Comparison of ENCODE assay signal across 8 mouse cellular contexts in the genomic region with DNA sequence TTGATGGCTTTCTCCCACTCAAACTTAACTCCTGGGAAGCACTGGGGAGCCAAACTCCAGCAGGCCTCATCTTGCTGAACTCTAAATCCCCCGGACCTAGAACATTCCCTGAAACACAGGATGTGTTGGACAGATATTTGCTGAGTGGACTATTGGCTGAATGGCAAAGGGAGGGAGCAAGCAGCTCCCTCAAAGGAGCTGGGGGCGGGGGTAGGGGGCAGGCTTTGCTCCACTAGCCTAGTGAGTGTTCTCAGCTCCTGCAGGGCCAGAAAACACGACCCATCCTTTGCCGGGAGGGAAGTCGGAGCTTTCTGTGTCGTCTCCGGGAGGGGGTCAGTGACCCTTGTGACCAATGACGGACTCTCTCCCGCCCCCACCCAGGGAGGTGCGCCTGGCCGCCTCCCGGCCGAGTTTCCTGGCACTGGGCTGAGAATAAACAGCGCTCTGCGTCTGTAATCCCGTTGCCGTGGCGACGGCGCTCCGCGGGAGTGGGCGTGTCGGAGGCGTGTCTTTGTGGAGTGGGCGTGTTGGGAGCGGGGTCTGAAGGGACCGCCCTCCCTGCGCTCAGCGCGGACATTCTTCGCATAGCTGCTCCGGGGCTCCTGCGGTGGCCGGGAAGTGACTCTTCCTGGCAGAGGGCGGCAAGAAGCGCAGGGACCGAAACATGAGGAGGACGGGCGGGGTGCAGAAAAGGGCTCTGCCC. TPM values are rescaled to one million over a fixed set of nuclear protein-coding genes. Genes with fewer than 3 reads are reported as not detected.
A peak's percentile ranks its signal among the peaks of the same experiment; 100 is the strongest.
DNase-seq lines count a peak whose midpoint lies in the region; ATAC-seq and TF ChIP-seq lines count a peak whose summit lies in the region.

No protein-coding gene starts in this region.

- H3K27me3 ChIP-seq in heart, embryonic 12.5 days (replicated peaks) = peaks cover 19% of the 10 kb centered on the region
- no peaks in the 10 kb centered on the region for H3K27me3 ChIP-seq in kidney, postnatal 0 days (ENCODE audit: insufficient read depth, low read length)
- H3K27me3 ChIP-seq in liver, embryonic 11.5 days (replicated peaks; ENCODE audit: control insufficient read depth, insufficient read depth, low read length) = peaks cover 48% of the 10 kb centered on the region
- no peaks in the 10 kb centered on the region for H3K27me3 ChIP-seq in stomach, embryonic 14.5 days (ENCODE audit: control insufficient read depth, insufficient read depth, low read length)

- peaks cover 7% of the 10 kb centered on the region; the same call in 1 of the 2 replicates for H3K36me3 ChIP-seq in heart, embryonic 12.5 days
- H3K36me3 ChIP-seq in kidney, postnatal 0 days (ENCODE audit: insufficient read depth, low read length) = no peaks in the 10 kb centered on the region
- no peaks in the 10 kb centered on the region for H3K36me3 ChIP-seq in liver, embryonic 11.5 days (ENCODE audit: control insufficient read depth, insufficient read depth, low read length)
- peaks cover 7% of the 10 kb centered on the region; the same call in 1 of the 2 replicates for H3K36me3 ChIP-seq in stomach, embryonic 14.5 days (ENCODE audit: control insufficient read depth, insufficient read depth, low read length)

- peak; percentile 99 for DNase-seq in B cell, adult 2 months
- peak; percentile 93 for DNase-seq in brain, adult 2 months (ENCODE audit: low read depth, low spot score)
- DNase-seq in kidney, postnatal 0 days (ENCODE audit: low spot score) = peak; percentile 98
- DNase-seq in liver, embryonic 11.5 days (ENCODE audit: low spot score) = peak; percentile 99
- DNase-seq in naive thymus-derived CD4-positive, alpha-beta T cell, adult 2 months (ENCODE audit: low read depth) = peak; percentile 96

- ATAC-seq in erythroblast, adult 5-6 weeks (replicated peaks; ENCODE audit: low FRiP score, poor library complexity, severe bottlenecking) = peak; percentile 73
- ATAC-seq in heart, embryonic 12.5 days (ENCODE audit: insufficient number of reproducible peaks, low FRiP score) = peak; percentile 95
- peak; percentile 88 for ATAC-seq in kidney, postnatal 0 days (replicated peaks; ENCODE audit: low FRiP score, low read depth)
- peak; percentile 89 for ATAC-seq in liver, embryonic 11.5 days (replicated peaks; ENCODE audit: low FRiP score)
- peak; percentile 88 for ATAC-seq in stomach, embryonic 14.5 days (ENCODE audit: insufficient number of reproducible peaks, insufficient read depth, low FRiP score, low read depth)

- peak overlapping the region; percentile 70 for H3K9ac ChIP-seq in heart, embryonic 12.5 days
- 0 out of 2 replicates have a peak overlapping the region, but pooled peaks have one; percentile 19 for H3K9ac ChIP-seq in kidney, postnatal 0 days (ENCODE audit: low read depth, low read length)
- H3K9ac ChIP-seq in liver, embryonic 11.5 days (ENCODE audit: low read depth, low read length) = peak overlapping the region; percentile 43; the same call in 1 of the 2 replicates
- H3K9ac ChIP-seq in stomach, embryonic 14.5 days (replicated peaks; ENCODE audit: low read depth, low read length) = peak overlapping the region; percentile 28; the same call in 1 of the 2 replicates

- TF ChIP-seq CTCF in kidney, postnatal 0 days (IDR thresholded peaks at IDR 0.05; ENCODE audit: low read depth) = no peak

- peak overlapping the region; percentile 88 for H3K27ac ChIP-seq in heart, embryonic 12.5 days (ENCODE audit: poor library complexity, severe bottlenecking)
- H3K27ac ChIP-seq in kidney, postnatal 0 days = peak overlapping the region; percentile 89
- H3K27ac ChIP-seq in liver, embryonic 11.5 days (ENCODE audit: low read depth, low read length) = peak overlapping the region; percentile 90
- peak overlapping the region; percentile 97 for H3K27ac ChIP-seq in stomach, embryonic 14.5 days (ENCODE audit: low read length)

- H3K4me1 ChIP-seq in heart, embryonic 12.5 days (replicated peaks) = peaks cover 81% of the 10 kb centered on the region
- H3K4me1 ChIP-seq in kidney, postnatal 0 days (replicated peaks; ENCODE audit: insufficient read depth, low read length) = peaks cover 45% of the 10 kb centered on the region
- H3K4me1 ChIP-seq in liver, embryonic 11.5 days (replicated peaks; ENCODE audit: control insufficient read depth, insufficient read depth, low read length) = peaks cover 63% of the 10 kb centered on the region
- H3K4me1 ChIP-seq in stomach, embryonic 14.5 days (ENCODE audit: control insufficient read depth, insufficient read depth, low read length) = peaks cover 77% of the 10 kb centered on the region

- no peaks in the 10 kb centered on the region for H3K9me3 ChIP-seq in heart, embryonic 12.5 days (replicated peaks)
- no peaks in the 10 kb centered on the region for H3K9me3 ChIP-seq in kidney, postnatal 0 days (replicated peaks; ENCODE audit: low read length)
- no peaks in the 10 kb centered on the region for H3K9me3 ChIP-seq in liver, embryonic 11.5 days (ENCODE audit: control insufficient read depth, low read length)
- no peaks in the 10 kb centered on the region for H3K9me3 ChIP-seq in stomach, embryonic 14.5 days (ENCODE audit: control insufficient read depth, low read depth, low read length)

- peak overlapping the region; percentile 41 for H3K4me3 ChIP-seq in heart, embryonic 12.5 days
- H3K4me3 ChIP-seq in kidney, postnatal 0 days (replicated peaks; ENCODE audit: low read depth, low read length) = peak overlapping the region; percentile 10; the same call in 1 of the 2 replicates
- H3K4me3 ChIP-seq in liver, embryonic 11.5 days (ENCODE audit: low read depth, low read length) = peak overlapping the region; percentile 49
- H3K4me3 ChIP-seq in stomach, embryonic 14.5 days (ENCODE audit: low read depth, low read length) = peak overlapping the region; percentile 32

- H3K4me2 ChIP-seq in heart, embryonic 12.5 days = peak overlapping the region; percentile 88
- peak overlapping the region; percentile 66 for H3K4me2 ChIP-seq in kidney, postnatal 0 days (ENCODE audit: low read length)
- H3K4me2 ChIP-seq in liver, embryonic 11.5 days = peak overlapping the region; percentile 94
- peak overlapping the region; percentile 92 for H3K4me2 ChIP-seq in stomach, embryonic 14.5 days (replicated peaks; ENCODE audit: low read depth, low read length)

- WGBS in heart, embryonic 12.5 days = under 1% methylated on average over 40 of the region's 40 CpGs
- WGBS in kidney, postnatal 0 days = under 1% methylated on average over 40 of the region's 40 CpGs
- WGBS in liver, embryonic 11.5 days = under 1% methylated on average over 40 of the region's 40 CpGs
- under 1% methylated on average over 35 of the region's 40 CpGs for WGBS in stomach, embryonic 14.5 days

RNA-seq across cellular contexts. Expression of a gene that starts 6.6 kb away (rescaled TPM):
- 0.19 and 0.42 TPM in 2 replicates for total RNA-seq in erythroblast, adult 5-6 weeks (2015; ENCODE audit: low replicate concordance)
- 1.3 and 1.5 TPM in 2 replicates for total RNA-seq in erythroblast, adult 5-6 weeks (2017; ENCODE audit: low replicate concordance)
- polyA plus RNA-seq in heart, embryonic 12.5 days (2016; fragmentation: Nextera tagmentation; extraction: Ambion mirVana) = 7.1 and 8.0 TPM in 2 replicates
- polyA plus RNA-seq in kidney, postnatal 0 days (2015; fragmentation: Nextera tagmentation; extraction: Ambion mirVana) = 11.7 and 14.4 TPM in 2 replicates
- 3.7 and 4.6 TPM in 2 replicates for polyA plus RNA-seq in liver, embryonic 11.5 days (2014; fragmentation: Nextera tagmentation; extraction: Ambion mirVana)
- 9.2 and 11.5 TPM in 2 replicates for polyA plus RNA-seq in stomach, embryonic 14.5 days (2014; fragmentation: Nextera tagmentation; extraction: Ambion mirVana)

RNA-seq across cellular contexts. Expression of a gene that starts 22.9 kb away (rescaled TPM):
- total RNA-seq in erythroblast, adult 5-6 weeks (2015; ENCODE audit: low replicate concordance) = 9.2 and 14.6 TPM in 2 replicates
- 20.8 and 32.9 TPM in 2 replicates for total RNA-seq in erythroblast, adult 5-6 weeks (2017; ENCODE audit: low replicate concordance)
- polyA plus RNA-seq in heart, embryonic 12.5 days (2016; fragmentation: Nextera tagmentation; extraction: Ambion mirVana) = 28.9 and 29.6 TPM in 2 replicates
- polyA plus RNA-seq in kidney, postnatal 0 days (2015; fragmentation: Nextera tagmentation; extraction: Ambion mirVana) = 29.6 and 32.0 TPM in 2 replicates
- polyA plus RNA-seq in liver, embryonic 11.5 days (2014; fragmentation: Nextera tagmentation; extraction: Ambion mirVana) = 31.5 and 31.9 TPM in 2 replicates
- polyA plus RNA-seq in stomach, embryonic 14.5 days (2014; fragmentation: Nextera tagmentation; extraction: Ambion mirVana) = 30.6 and 30.8 TPM in 2 replicates

Comparison
In these comparisons a context has a peak if more than half of its experiments do, and no peak if none do; other contexts are left out.
1. Peak in every context shown above with its lines: DNase-seq, ATAC-seq, H3K4me3 ChIP-seq and H3K27ac ChIP-seq.
2. H3K9ac ChIP-seq: peak in every context shown above with its lines; median percentile 70 in heart, embryonic 12.5 days; 43 in liver, embryonic 11.5 days; 28 in stomach, embryonic 14.5 days; 19 in kidney, postnatal 0 days.